Mouse (Mus musculus): ENCODE results near the gene Syt1.

DNA sequence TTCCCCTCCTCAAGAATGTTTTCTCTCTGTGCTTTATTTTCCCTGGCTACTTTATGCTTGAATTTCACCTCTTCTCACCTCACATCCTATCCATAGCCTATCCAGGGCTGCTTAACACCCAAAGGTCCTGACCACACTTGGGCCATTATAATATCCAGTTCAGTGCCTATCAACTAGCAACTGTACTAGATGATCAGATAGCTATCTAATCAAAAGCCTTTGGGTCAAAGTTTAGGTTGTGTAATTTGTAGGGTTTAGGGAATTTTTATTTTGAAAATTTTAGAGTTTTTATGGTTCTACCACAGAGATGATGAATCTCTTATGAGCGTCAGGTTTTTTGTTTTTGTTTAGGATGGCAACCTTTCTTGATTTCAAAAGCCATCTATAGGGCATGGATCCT is 125.0 kb downstream of the Syt1 start:
- TF ChIP-seq GATA1 (IDR thresholded peaks at IDR 0.05; ENCODE audit: borderline replicate concordance, low read length) (no peak), CTCF (IDR thresholded peaks at IDR 0.05; ENCODE audit: low read depth, low read length) (no peak), TAL1 (conservative IDR thresholded peaks at IDR 0.05; ENCODE audit: low read depth, low read length) (no peak), GATA2 (IDR thresholded peaks at IDR 0.05; ENCODE audit: borderline replicate concordance, low read depth, low read length) (no peak)

All from G1E (cell line).